Mouse (Mus musculus) cerebellum, postnatal 4 days (tissue): ENCODE measurements at regions not wholly inside any gene's neighbourhood (a gene's known extent, or its start where the extent isn't known, plus 50 kb on each side); places are given as distances from the start of the nearest gene placed in this dataset.

Experiments used
- DNase-seq, 2 experiments: peaks; one replicate each; pipeline ENCODE4 v3.0.0; 2022; ENCODE audit warnings: low spot score in 2 of 2, mixed read lengths in 1 of 2

DNA sequence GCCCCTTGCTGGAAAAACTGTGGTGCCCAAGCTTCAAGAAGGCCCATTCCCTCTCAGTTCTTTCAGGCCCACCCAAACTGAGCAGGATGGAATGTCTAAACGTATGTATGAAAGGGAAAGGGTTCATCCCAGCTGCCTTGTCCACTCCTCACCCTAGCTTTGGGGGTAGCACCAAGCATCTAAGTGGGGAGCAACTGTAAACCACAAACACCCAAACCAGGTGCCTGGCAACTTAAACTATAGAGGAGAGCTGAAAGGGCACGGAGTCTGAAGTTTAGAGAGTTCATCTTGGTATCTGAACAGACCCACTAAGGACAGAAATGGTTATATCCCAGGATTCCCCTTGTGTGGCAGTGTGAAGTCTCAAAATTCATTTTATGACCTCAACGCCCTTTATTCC is 90.1 kb upstream of the Ssbp2 start:
- DNase-seq, result no peak

DNA sequence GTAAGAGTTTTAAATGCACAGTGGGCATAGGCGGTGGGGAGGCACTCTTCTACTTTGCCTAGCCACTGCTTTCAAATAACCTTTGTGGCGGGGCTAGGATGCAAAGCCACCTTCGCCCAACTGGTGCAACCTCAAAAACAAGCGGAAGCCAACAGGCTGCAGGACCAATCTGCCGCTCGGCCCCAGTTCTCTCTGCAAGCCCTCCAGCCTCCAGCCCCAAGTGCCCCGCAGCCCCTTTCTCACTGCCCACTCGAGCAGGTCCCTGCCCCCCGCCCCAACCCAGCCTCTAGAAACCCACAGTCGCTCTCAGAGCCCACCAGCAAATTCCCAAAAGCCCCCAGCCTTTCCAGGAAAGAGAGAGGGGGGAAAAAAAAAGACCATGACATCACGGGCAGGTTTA is 89.6 kb upstream of the Ssbp2 start:
- DNase-seq, result peak in 1 of 2 experiments; percentile 33

- DNase-seq, result peak; percentile 93 to 95
These were observed 89.0 kb upstream of the Ssbp2 start for GRCm38 (mm10) chr13:91370886-91371595.

- no peak for DNase-seq
These were observed 88.5 kb upstream of the Ssbp2 start for GRCm38 (mm10) chr13:91371596-91371987.

DNA sequence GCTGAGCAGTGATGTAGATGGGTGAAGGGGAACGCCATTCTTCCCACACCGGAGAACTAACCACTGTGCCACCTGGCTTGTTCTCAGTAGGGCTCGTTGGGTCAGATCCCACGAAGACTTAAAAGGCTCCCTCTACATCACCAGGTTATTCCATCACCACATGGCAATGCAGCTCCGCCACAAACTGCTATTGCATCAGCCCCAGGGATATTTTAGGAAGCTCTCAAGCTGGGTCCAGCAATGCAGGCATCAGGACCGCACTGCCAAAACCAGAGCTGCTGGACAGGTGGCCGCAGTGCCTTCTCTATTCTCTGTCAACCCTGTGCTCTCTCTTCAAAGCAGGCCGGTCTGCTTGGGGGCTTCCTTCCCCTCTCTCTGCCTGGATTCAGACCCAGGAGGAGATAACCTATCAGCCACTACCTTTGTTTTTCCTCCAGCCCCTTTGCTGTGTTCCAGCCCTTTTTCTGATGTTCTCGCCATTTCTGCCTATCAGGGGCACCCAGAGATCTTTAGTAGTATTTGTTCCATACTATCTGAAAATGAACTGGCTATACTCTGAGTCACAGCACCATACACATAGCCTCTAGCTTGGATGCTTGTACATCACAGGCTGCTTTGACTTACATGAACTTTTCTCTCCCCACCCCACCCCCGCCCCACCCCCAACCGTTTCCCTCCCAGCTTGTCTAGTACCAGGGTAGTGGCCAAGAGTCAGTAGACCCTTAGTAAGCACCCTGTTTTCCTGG is 87.8 kb upstream of the Ssbp2 start:
- DNase-seq, result no peak

GRCm38 (mm10) chr13:91374141-91374540 is 85.9 kb upstream of the Ssbp2 start:
- peak in 1 of 2 experiments; percentile 42 for DNase-seq

- DNase-seq, result no peak
These were observed 83.5 kb upstream of the Ssbp2 start for GRCm38 (mm10) chr13:91376556-91376955.

DNA sequence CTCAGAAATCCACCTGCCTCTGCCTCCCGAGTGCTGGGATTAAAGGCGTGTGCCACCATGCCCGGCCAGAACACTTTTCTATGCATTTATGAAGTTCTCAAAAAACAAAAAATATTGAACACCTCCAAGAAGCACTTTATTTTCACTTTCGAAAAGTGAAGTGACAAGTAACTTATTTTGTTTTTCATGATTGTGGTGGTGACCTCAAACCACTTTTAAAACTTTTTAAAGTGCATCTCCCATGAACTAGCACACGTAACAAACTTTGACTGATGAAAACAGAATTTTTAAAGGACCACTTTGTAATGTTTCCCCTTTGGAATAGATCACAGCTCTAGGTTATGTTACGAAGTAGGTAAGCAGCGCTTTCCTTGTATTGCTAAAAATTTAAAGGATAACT is 82.7 kb upstream of the Ssbp2 start:
- no peak for DNase-seq

DNA sequence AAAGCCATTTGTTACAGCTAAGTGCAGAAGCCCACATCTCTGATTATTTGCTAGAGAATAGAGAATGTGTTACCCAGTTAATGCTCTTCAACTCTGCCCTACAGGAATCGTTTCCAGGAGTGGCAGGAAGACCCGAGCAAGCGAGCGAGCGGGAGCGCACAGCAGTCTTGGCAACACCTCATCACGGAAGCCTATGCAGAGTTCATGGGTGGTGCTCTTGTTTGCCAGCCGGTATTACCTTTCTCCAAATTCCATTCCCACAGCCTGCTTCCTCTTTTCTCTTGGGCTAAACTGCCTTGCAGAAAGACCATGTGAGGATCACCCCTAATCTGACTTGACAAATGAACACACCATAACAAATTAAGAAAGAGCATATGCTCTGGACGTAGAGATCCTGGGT is 82.1 kb upstream of the Ssbp2 start:
- no peak for DNase-seq

- DNase-seq, result no peak
These were observed 74.7 kb upstream of the Ssbp2 start for GRCm38 (mm10) chr13:91385393-91385792.

- DNase-seq, result no peak
These were observed 72.2 kb upstream of the Ssbp2 start for GRCm38 (mm10) chr13:91387913-91388312.

DNA sequence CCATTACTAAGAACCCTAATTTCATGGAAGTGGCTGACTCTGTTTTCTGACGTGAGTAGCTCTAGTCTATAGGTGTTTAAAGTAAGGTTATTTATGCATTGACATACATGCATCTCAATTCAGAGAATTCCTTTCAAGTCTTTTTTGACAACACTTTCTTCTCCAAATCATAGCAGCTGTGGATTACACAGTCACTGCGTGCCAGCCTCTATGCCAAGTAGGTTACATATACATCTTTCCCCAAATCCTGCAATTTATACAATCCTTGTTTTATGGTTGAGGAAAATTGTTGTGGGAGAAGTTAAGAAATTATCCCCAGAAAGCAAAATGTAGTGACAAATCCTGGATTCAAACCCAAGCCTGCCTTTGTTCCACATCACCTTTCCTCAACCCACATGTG is 56.5 kb upstream of the Ssbp2 start:
- no peak for DNase-seq

- DNase-seq, result no peak
These were observed 55.1 kb upstream of the Ssbp2 start for GRCm38 (mm10) chr13:91405027-91405426.

DNA sequence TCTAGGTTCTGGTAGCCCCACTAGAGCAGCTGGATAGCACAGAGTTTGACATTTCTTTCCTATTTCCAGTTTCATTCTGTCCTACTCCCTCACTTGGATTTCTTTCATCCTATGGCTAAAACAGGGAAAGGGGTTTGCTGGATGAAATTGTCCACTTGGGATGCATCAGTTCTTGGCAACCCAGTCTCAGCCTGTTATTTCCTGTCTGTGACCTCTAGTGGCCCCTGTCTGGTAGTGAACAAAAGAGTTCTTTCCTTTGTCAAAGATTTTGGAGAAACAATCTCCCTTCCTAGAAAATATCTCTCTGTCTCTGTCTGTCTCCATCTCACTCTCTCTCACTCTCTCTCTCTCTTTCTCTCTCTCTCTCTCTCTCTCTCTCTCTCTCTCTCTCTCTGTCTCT is 50.0 kb upstream of the Ssbp2 start:
- no peak for DNase-seq
